Comparison of ENCODE assay signal across 16 mouse cellular contexts in the genomic region with DNA sequence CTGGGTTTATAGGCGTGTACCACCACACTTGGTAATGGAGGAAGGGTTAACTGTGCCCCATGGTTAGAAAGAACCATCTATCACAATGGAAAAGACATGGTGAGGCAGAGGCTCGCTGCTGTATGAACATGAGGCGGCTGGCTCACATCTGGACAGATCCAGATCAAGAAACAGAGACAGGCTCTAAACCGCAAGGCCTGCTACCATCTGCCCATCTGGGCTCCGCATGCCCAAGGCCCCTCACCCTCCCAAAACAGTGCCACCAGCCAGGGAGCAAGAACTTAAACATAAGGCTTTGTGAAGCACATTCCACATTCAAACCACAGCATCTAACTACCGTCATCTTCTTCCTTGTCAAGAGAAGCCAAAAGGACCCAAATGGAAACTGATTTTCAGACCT.
"Had no signal": no experiment of that assay in that cellular context is flagged by ENCODE, and none has a peak within 500 bp of the region (broad histone marks: within the 10 kb centered on the region; RNA-seq: fewer than 3 reads in every experiment).

No protein-coding gene starts in this region.

- H3K4me3 ChIP-seq: neural tube, embryonic 13.5 days; neural tube, embryonic 15.5 days; stomach, embryonic 15.5 days had no signal

- H3K9me3 ChIP-seq: neural tube, embryonic 13.5 days; neural tube, embryonic 15.5 days; stomach, embryonic 15.5 days had no signal

- DNase-seq: retina, postnatal 1 day; right cerebral cortex, adult 18-20 months; right cerebral cortex, postnatal 14 days; right cerebral cortex, postnatal 25 days; right cerebral cortex, postnatal 4 days; spleen, adult 18-20 months; thymus, adult 18-20 months; thymus, adult 2 months; thymus, postnatal 14 days; thymus, postnatal 25 days; thymus, postnatal 36 days; thymus, postnatal 4 days had no signal

- H3K27me3 ChIP-seq: neural tube, embryonic 13.5 days; stomach, embryonic 15.5 days had no signal

- H3K27ac ChIP-seq: neural tube, embryonic 13.5 days; neural tube, embryonic 15.5 days; stomach, embryonic 15.5 days; stomach, postnatal 0 days had no signal

- H3K9ac ChIP-seq: neural tube, embryonic 13.5 days; neural tube, embryonic 15.5 days; stomach, embryonic 15.5 days had no signal

- H3K36me3 ChIP-seq: neural tube, embryonic 13.5 days; neural tube, embryonic 15.5 days; stomach, embryonic 15.5 days had no signal

- H3K4me2 ChIP-seq: neural tube, embryonic 13.5 days; neural tube, embryonic 15.5 days; stomach, embryonic 15.5 days had no signal
